Mouse (Mus musculus) spleen, postnatal 4 days (tissue): ENCODE results near the gene Pcsk2.

Experiments
- DNase-seq, 2 experiments: peaks; one replicate each; pipeline ENCODE4 v3.0.0; 2022; ENCODE audit warnings: low spot score in 2 of 2

Gene Pcsk2

GRCm38 (mm10) chr2:143732501-143732900 lies 186.5 kb downstream of the Pcsk2 start:
- no peak for DNase-seq

- no peak for DNase-seq
Observed at GRCm38 (mm10) chr2:143735442-143735841, 189.5 kb downstream of the Pcsk2 start.

GRCm38 (mm10) chr2:143739475-143740226 lies 193.7 kb downstream of the Pcsk2 start:
- DNase-seq, result no peak

- DNase-seq, result no peak
Observed at GRCm38 (mm10) chr2:143742436-143742835, 196.5 kb downstream of the Pcsk2 start.

GRCm38 (mm10) chr2:143743081-143743480 lies 197.1 kb downstream of the Pcsk2 start:
- no peak for DNase-seq

- DNase-seq, result no peak
Observed at GRCm38 (mm10) chr2:143752051-143752788, 206.3 kb downstream of the Pcsk2 start.

GRCm38 (mm10) chr2:143776448-143776847 lies 230.5 kb downstream of the Pcsk2 start:
- peak in 1 of 2 experiments; percentile 25 for DNase-seq

GRCm38 (mm10) chr2:143780310-143780709 lies 234.4 kb downstream of the Pcsk2 start:
- DNase-seq, result peak in 1 of 2 experiments; percentile 1

- no peak for DNase-seq
Observed at GRCm38 (mm10) chr2:143789911-143790310, 244.0 kb downstream of the Pcsk2 start.

- no peak for DNase-seq
Observed at GRCm38 (mm10) chr2:143795858-143796257, 249.9 kb downstream of the Pcsk2 start.

GRCm38 (mm10) chr2:143796335-143797013 lies 250.5 kb downstream of the Pcsk2 start:
- DNase-seq, result no peak

GRCm38 (mm10) chr2:143801097-143801496 lies 255.1 kb downstream of the Pcsk2 start:
- DNase-seq, result no peak

- DNase-seq, result no peak
Observed at GRCm38 (mm10) chr2:143806140-143806923, 260.4 kb downstream of the Pcsk2 start.

GRCm38 (mm10) chr2:143806924-143807664 lies 261.1 kb downstream of the Pcsk2 start:
- no peak for DNase-seq

- no peak for DNase-seq
Observed at GRCm38 (mm10) chr2:143808789-143809188, 262.8 kb downstream of the Pcsk2 start.

- DNase-seq, result no peak
Observed at GRCm38 (mm10) chr2:143812262-143812661, 266.3 kb downstream of the Pcsk2 start.

GRCm38 (mm10) chr2:143813461-143813860 lies 267.5 kb downstream of the Pcsk2 start:
- no peak for DNase-seq

- no peak for DNase-seq
Observed at GRCm38 (mm10) chr2:143831645-143832044, 285.7 kb downstream of the Pcsk2 start.

- DNase-seq, result no peak
Observed at GRCm38 (mm10) chr2:143832721-143833120, 286.8 kb downstream of the Pcsk2 start.

GRCm38 (mm10) chr2:143834082-143834481 lies 288.1 kb downstream of the Pcsk2 start:
- no peak for DNase-seq

- DNase-seq, result no peak
Observed at GRCm38 (mm10) chr2:143835820-143836219, 289.9 kb downstream of the Pcsk2 start.
